Mouse (Mus musculus) liver, postnatal 0 days (tissue): ENCODE data around the gene P2rx3. TPM values are rescaled to one million over a fixed set of nuclear protein-coding genes. Genes with fewer than 3 reads are reported as not detected.
A peak's percentile ranks its signal among the peaks of the same experiment; 100 is the strongest.

Experiments
- ATAC-seq: fragments of 200-750 bp; cut with Nextera tagmentation; 2 replicates; pipeline ENCODE4 v1.8.0; 2017; ENCODE audit warnings: mild to moderate bottlenecking, moderate library complexity
- DNase-seq: peaks from one replicate; pipeline ENCODE4 v3.0.0-alpha.2; 2016
- H3K27ac ChIP-seq: fragments of 300-500 bp; sonication (generic); 2 replicates; pipeline ENCODE4 v1.5.1; 2014; ENCODE audit warnings: antibody characterized with exemption, moderate library complexity, mild to moderate bottlenecking, low read depth
- H3K27me3 ChIP-seq: fragments of 300-500 bp; sonication (generic); 2 replicates; pipeline ENCODE4 v1.6.1; 2014; ENCODE audit warnings: low read length, control low read depth, mixed read lengths; ENCODE audit not compliant: insufficient read depth
- H3K36me3 ChIP-seq: fragments of 300-500 bp; sonication (generic); replicated peaks from 2 replicates; pipeline ENCODE4 v1.6.1; 2014; ENCODE audit warnings: mild to moderate bottlenecking, control low read depth, low read length, moderate library complexity, mixed read lengths; ENCODE audit not compliant: insufficient read depth
- H3K4me1 ChIP-seq: fragments of 300-500 bp; sonication (generic); 2 replicates; pipeline ENCODE4 v1.6.1; 2014; ENCODE audit warnings: antibody characterized with exemption, mild to moderate bottlenecking, control low read depth; ENCODE audit not compliant: insufficient read depth
- H3K4me2 ChIP-seq: fragments of 300-500 bp; sonication (generic); 2 replicates; pipeline ENCODE4 v1.6.1; 2014; ENCODE audit warnings: low read depth, mild to moderate bottlenecking, low read length, moderate library complexity, mixed read lengths
- H3K4me3 ChIP-seq: fragments of 300-500 bp; sonication (generic); 2 replicates; pipeline ENCODE4 v1.5.1; 2014; ENCODE audit warnings: low read depth, low read length
- H3K9ac ChIP-seq: fragments of 300-500 bp; sonication (generic); replicated peaks from 2 replicates; pipeline ENCODE4 v1.6.1; 2014; ENCODE audit warnings: mild to moderate bottlenecking, moderate library complexity
- H3K9me3 ChIP-seq: fragments of 300-500 bp; sonication (generic); 2 replicates; pipeline ENCODE4 v1.6.1; 2016; ENCODE audit warnings: mild to moderate bottlenecking, control low read depth, low read length, mixed read lengths
- CTCF ChIP-seq: sonication (generic); IDR thresholded peaks from 2 replicates; pipeline ENCODE4 v1.5.1; 2016; ENCODE audit warnings: antibody characterized with exemption, low read depth
- EP300 ChIP-seq: IDR thresholded peaks from 2 replicates; pipeline ENCODE4 v1.6.1; 2016; ENCODE audit warnings: antibody characterized with exemption, low read depth, mild to moderate bottlenecking
- WGBS: fragments of 180-500 bp; shearing (Covaris S2); extraction: QIAGEN DNeasy Blood & Tissue Kit; methylation state at CpG from one replicate; pipeline ENCODE4 v1.1.7; 2014; ENCODE audit not compliant: insufficient replicate concordance; 5-methylcytosine and 5-hydroxymethylcytosine counted together
- polyA plus RNA-seq: library from polyadenylated mRNA; unstranded; fragments of >200 nt; fragmentation: Nextera tagmentation; extraction: Ambion mirVana; gene quantifications from 2 replicates; pipeline ENCODE4 v1.2.1, GENCODE M21; 2015

P2rx3 gene
- polyA plus RNA-seq, 1 experiment from 2014 or later = 0.56 TPM

GRCm38 (mm10) chr2:85004341-85004740 lies 32.9 kb downstream of the P2rx3 start:
- Histone ChIP-seq H3K4me2 (no peak overlapping the region), H3K9ac (no peak overlapping the region), H3K4me1 (peaks cover 25% of the 10 kb centered on the region), H3K4me3 (no peak overlapping the region), H3K9me3 (no peaks in the 10 kb centered on the region), H3K27ac (no peak overlapping the region), H3K27me3 (no peaks in the 10 kb centered on the region), H3K36me3 (no peaks in the 10 kb centered on the region)
- TF ChIP-seq CTCF (no peak), EP300 (no peak)
- WGBS = 74% methylated on average over 4 of the region's 4 CpGs
- ATAC-seq (no peak), DNase-seq (no peak)

- H3K4me2 ChIP-seq = no peak overlapping the region
- no peaks in the 10 kb centered on the region for H3K36me3 ChIP-seq
- ATAC-seq (no peak), DNase-seq (no peak)
- whole genome bisulfite sequencing = 83% methylated on average over 8 of the region's 8 CpGs
- no peak for TF ChIP-seq EP300
- no peak for TF ChIP-seq CTCF
- no peak overlapping the region for H3K4me3 ChIP-seq
- H3K27ac ChIP-seq = no peak overlapping the region
- no peaks in the 10 kb centered on the region for H3K9me3 ChIP-seq
- H3K9ac ChIP-seq = no peak overlapping the region
- H3K4me1 ChIP-seq = peaks cover 25% of the 10 kb centered on the region
- H3K27me3 ChIP-seq = no peaks in the 10 kb centered on the region
These were observed 34.7 kb downstream of the P2rx3 start for GRCm38 (mm10) chr2:85002575-85002974.

GRCm38 (mm10) chr2:85001497-85001896 lies 35.8 kb downstream of the P2rx3 start:
- H3K36me3 ChIP-seq = no peaks in the 10 kb centered on the region
- ATAC-seq (no peak), DNase-seq (no peak)
- no peak overlapping the region for H3K4me3 ChIP-seq
- WGBS = 72% methylated on average over 13 of the region's 13 CpGs
- H3K27ac ChIP-seq = no peak overlapping the region
- H3K4me2 ChIP-seq = no peak overlapping the region
- H3K9me3 ChIP-seq = no peaks in the 10 kb centered on the region
- no peaks in the 10 kb centered on the region for H3K27me3 ChIP-seq
- TF ChIP-seq EP300 (no peak), CTCF (no peak)
- peaks cover 25% of the 10 kb centered on the region for H3K4me1 ChIP-seq
- no peak overlapping the region for H3K9ac ChIP-seq

GRCm38 (mm10) chr2:84999486-85000181 lies 37.6 kb downstream of the P2rx3 start:
- ATAC-seq (no peak), DNase-seq (no peak)
- 71% methylated on average over 3 of the region's 3 CpGs for WGBS
- peaks cover 37% of the 10 kb centered on the region for H3K4me1 ChIP-seq
- no peaks in the 10 kb centered on the region for H3K36me3 ChIP-seq
- no peak overlapping the region for H3K9ac ChIP-seq
- H3K9me3 ChIP-seq = no peaks in the 10 kb centered on the region
- TF ChIP-seq CTCF (no peak), EP300 (no peak)
- no peaks in the 10 kb centered on the region for H3K27me3 ChIP-seq
- H3K4me2 ChIP-seq = no peak overlapping the region; the same call in 1 of the 2 replicates
- H3K27ac ChIP-seq = peak overlapping the region; percentile 6; the same call in 1 of the 2 replicates
- no peak overlapping the region for H3K4me3 ChIP-seq

DNA sequence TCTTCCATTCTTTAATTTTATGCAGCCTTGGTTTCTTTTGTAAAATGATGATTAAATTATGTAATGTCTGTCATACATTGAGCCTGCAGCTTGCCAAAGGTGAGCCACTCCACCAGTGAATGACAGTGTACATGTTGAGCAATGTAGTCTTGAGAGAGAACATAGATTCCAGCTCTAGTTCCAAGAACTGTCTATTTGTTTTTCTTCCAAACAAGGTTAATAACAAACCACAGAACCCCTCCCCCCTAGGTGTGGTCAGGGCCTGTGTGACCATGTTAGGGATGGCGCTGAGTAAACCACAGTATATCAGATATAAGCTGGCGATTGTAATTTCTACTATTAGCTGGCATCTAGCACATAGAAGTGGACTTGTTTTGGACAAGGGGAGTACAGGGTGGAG lies 40.9 kb downstream of the P2rx3 start:
- H3K9ac ChIP-seq = no peak overlapping the region
- H3K27ac ChIP-seq = peak overlapping the region; percentile 90
- ATAC-seq (peak; percentile 98), DNase-seq (peak; percentile 60)
- no peaks in the 10 kb centered on the region for H3K27me3 ChIP-seq
- WGBS = 25% methylated on average over 2 of the region's 2 CpGs
- no peak overlapping the region for H3K4me3 ChIP-seq
- peaks cover 33% of the 10 kb centered on the region for H3K4me1 ChIP-seq
- TF ChIP-seq CTCF (no peak), EP300 (peak; percentile 73; the same call in 1 of the 2 replicates)
- no peak overlapping the region for H3K4me2 ChIP-seq
- no peaks in the 10 kb centered on the region for H3K9me3 ChIP-seq
- H3K36me3 ChIP-seq = no peaks in the 10 kb centered on the region

DNA sequence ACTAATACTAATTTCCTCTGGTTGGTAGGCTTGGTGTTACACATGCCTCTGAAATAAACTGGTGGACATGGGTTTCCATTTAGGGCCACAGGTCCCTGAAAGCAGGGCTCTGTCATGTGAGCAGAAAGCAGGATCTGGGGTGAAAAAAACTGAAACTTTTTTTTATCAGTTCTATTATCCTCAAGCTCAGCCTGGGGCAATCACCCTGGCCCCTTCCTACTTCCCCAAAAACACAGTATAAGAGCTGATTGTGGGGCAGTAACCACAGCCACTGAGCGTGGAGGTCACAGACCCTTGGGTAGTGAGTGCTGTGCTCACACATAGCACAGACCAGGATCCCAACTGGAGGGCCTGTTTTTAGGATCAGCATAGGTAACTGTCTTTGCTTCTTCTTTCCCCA lies 49.3 kb downstream of the P2rx3 start, which contains the start of gene Prg3:
Gene Prg3, plus strand, starts transcription at position 286 of the 400 bp plus-strand sequence.
- 20% methylated on average over 1 of the region's 1 CpGs for WGBS
- H3K27me3 ChIP-seq = no peaks in the 10 kb centered on the region
- ATAC-seq = peak; percentile 57
- no peak for DNase-seq
- no peak within 1 kb of the TSS for H3K4me3 ChIP-seq
- H3K4me1 ChIP-seq = no peaks in the 10 kb centered on the region; the same call in 1 of the 2 replicates
- no peak within 1 kb of the TSS for H3K9ac ChIP-seq
- no peak within 1 kb of the TSS for H3K27ac ChIP-seq
- no peaks in the 10 kb centered on the region for H3K9me3 ChIP-seq
- TF ChIP-seq CTCF (no peak), EP300 (no peak)
- no peaks in the 10 kb centered on the region for H3K36me3 ChIP-seq
- H3K4me2 ChIP-seq = no peak within 1 kb of the TSS
